Mouse (Mus musculus): ENCODE data around the gene Defb42.

The Defb42 gene

DNA sequence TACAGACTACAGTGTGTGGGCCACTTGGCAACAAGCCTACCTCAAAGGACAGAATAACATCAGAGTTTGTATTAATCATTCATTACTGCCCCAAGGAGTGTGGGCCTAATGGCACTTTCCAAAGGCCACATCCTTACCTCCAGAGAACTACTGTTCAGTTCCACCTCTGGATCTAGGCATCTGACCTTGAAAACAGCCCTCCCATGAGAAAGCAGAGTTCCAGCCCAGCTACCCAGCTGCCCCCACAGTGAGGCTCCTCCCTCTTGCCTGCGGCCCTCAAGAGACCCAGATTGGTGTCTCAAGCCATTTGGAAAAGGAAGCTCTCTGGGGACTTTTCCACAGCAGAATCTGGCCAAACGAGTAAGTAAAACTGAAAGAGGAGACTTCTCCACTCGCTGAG, at the start of gene Defb42:
Gene Defb42 (plus strand): TSS at position 301 of the 400 bp plus-strand sequence.
- no peak for DNase-seq (ENCODE audit: low read depth, low spot score)

DNA sequence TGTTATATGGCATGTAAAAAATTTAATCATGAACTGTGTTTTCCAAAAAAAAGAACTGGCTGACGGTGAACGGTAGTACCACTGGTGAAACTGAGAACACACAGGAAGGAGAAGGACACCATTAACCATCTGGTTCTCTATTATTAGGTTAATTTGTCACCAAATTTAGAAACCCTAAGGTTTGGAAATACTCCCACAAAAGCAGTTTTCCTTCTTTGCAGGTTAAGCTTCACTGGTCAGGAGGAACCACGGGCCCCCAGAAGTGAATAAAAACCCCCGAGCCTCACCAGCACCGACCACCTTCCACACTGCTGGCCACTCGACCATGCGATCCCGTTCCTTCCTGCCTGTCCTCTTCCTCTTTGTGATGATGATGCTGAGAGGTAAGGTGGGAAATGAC, 49.0 kb upstream of the Defb42 start, which contains the start of gene Defb47:
Gene Defb47 (plus strand): TSS at position 301 of the 400 bp plus-strand sequence.
- no peak for DNase-seq (ENCODE audit: low read depth, low spot score)

DNA sequence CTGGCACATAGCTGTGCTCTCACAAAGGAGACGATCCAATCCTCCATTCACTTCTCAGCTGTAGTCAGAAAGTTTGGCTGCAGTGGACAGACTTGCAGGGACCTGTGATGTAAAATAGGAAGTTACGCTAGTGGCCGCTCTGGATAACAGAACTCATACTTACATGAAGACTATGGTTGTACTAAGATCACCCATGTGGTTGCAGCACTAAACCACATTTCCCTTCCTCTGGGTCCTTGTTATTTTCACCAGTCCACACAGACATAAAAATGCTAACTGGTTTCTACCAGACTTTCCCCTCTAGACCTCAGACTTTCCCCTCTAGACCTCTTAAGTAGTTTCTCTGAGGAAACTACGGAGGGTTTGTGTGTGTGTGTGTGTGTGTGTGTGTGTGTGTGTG, 47.8 kb upstream of the Defb42 start:
- no peak for DNase-seq (ENCODE audit: low read depth, low spot score)

GRCm38 (mm10) chr14:63002588-63002987, 44.2 kb upstream of the Defb42 start:
- no peak for DNase-seq (ENCODE audit: low read depth, low spot score)

- DNase-seq (ENCODE audit: low read depth, low spot score), result no peak
Observed at GRCm38 (mm10) chr14:63011471-63011870, 35.3 kb upstream of the Defb42 start, which contains the start of gene Defb43. Defb43 (plus strand) TSS chr14:63011771.

DNA sequence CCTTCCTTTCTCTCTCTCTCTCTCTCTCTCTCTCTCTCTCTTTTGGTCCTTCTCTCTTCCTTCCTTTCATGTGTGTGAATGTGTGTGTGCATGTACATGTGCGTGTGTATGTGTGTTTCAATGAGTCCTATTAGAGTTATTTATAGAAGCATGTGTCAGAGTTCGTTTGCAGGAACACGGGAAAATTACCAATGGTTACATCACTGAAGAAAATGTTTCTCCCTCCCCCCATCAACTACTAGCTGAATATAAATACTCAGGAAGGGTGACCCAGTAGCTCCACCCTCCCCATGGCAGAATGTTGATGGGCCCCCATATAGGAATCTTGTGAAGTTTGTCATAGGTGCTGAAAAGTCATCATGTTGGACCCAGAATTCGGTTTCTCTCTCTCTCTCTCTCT, 33.7 kb upstream of the Defb42 start:
- no peak for DNase-seq (ENCODE audit: low read depth, low spot score)

GRCm38 (mm10) chr14:63014667-63015066, 32.1 kb upstream of the Defb42 start:
- no peak for DNase-seq (ENCODE audit: low read depth, low spot score)

- no peak for DNase-seq (ENCODE audit: low read depth, low spot score)
Observed at GRCm38 (mm10) chr14:63020524-63021156, 26.2 kb upstream of the Defb42 start.

DNA sequence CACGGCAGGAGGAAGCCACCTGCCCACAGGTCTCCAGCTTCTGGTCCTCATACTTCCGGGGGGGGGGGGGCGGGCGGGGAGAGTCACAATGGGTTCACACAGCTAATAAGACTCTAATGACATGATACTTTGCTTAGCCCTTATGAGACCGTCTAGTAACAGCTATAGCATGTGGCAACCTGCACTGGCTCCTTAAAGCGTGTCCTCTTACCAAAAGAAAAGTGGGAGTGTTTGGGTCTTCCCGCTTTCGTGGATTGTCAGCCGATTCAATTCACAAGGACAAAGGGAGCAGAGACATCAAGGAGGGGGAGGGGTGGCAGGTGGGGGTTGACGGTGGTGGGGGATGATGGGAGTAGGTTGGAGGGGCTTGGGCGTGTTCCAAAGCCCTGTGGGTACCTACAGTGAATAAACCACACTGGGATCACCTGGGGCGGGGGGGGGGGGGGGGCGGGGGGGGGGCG, 3.1 kb downstream of the Defb42 start, which contains the start of gene Defb30:
Gene Defb30 (minus strand): TSS at position 51 of the 461 bp plus-strand sequence.
- DNase-seq (ENCODE audit: low read depth, low spot score), result no peak

DNA sequence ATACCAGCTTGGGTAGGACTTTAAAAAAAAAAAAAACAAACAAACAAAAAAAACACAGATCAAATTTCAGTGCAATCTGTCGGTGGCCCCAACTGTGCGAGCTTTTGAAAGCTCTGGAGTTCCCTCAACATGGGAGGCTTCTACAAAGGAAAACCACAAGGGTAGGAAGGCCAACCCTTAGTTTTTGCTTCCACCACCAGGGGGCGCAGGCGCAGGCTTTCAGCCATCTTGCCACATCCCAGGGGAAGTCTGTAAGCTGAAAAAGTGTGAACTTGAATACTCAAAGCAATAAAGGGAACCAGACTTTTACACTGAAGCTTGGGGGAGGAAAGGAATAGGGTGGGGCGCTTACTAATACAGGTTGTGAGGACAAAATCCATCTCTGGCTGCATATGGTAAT, 4.0 kb downstream of the Defb42 start:
- DNase-seq (ENCODE audit: low read depth, low spot score), result peak; percentile 70

- DNase-seq (ENCODE audit: low read depth, low spot score), result no peak
Observed at GRCm38 (mm10) chr14:63054729-63055128, 7.9 kb downstream of the Defb42 start.

DNA sequence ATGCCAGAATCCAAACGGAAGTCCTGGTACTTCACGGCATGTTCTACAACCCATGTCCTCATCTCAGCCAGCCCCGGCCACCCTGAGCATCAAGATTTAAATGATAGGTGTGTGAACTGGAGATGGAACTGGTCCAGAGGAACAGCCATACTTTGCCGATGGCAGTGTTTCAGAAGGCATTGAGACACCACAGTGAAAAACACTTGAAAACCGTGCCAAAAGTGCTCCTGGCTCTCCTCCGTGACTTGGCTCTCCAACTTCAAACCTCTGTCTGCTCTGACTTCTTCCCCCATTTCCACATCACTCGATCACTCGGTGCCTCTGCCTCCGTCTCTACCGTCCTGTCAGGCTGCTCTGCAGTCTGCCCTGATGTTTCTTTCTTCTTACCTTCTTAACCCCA, 13.6 kb downstream of the Defb42 start:
- no peak for DNase-seq (ENCODE audit: low read depth, low spot score)

DNA sequence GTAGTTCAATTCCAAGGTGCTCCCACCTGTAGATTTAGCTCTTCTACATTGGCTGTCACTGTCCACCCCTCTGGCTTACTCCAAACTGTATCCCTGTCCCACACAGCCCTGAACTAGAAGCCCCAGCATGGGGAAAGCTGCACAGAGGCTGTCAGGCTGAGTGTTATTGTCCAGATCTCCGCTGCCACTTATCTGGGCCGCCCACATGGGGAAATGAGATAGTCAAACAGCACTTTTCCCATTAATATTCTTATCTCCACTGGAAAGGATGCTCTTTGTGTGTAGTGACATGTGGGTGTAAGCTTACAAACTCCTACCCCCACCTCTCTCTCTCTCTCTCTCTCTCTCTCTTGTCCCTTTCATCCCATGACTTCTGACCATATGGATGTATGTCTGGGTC, 15.4 kb downstream of the Defb42 start:
- DNase-seq (ENCODE audit: low read depth, low spot score), result no peak

GRCm38 (mm10) chr14:63065391-63065790, 18.6 kb downstream of the Defb42 start:
- no peak for DNase-seq (ENCODE audit: low read depth, low spot score)

DNA sequence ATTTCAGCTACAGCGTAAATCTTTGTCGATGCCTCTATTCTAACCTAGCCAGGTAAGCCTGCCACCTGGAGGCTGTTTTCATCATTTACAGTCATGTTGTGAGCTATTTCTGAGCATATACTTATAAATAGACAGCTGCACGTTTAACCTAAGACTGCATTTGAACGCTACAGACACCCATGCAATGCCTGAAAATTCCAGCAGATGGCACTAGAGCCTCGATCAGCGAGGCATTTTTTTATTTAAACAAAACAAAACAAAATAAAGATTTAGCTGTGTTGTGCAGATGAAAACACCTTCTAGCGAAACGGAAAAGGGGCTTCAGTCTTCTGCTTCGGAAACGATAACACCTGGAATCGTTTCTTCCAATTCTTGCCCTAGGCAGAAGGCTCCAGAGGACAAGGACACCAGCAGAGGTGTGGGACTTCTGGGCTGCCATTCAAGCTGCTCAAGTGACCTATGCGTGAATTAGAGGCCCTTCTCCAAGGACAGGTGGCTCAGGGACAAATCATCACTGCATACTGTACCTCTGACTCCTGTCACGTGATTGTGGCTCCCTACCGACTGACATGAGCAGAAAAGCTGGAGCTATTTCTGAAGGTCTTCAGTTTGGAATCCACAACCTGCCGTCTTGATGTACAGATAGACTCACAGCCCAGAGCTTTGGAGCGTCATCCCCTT, 20.0 kb downstream of the Defb42 start:
- peak; percentile 81 for DNase-seq (ENCODE audit: low read depth, low spot score)

- DNase-seq (ENCODE audit: low read depth, low spot score), result no peak
Observed at GRCm38 (mm10) chr14:63067708-63068107, 20.9 kb downstream of the Defb42 start.

All from CD4-positive, CD25-positive, alpha-beta regulatory T cell, adult 2 months (primary cell).